Mouse (Mus musculus) CH12.LX (cell line): ENCODE measurements around the gene Dnaaf2. TPM values are rescaled to one million over a fixed set of nuclear protein-coding genes. Genes with fewer than 3 reads are reported as not detected.
"Not testable (repeated sequence)": the region's sequence is repeated elsewhere in the genome, so short reads cannot be mapped to it uniquely, and the experiment has no call there.

Experiments used
- DNase-seq: peaks from one replicate; pipeline ENCODE4 v3.0.0-alpha.2; 2013; ENCODE audit errors: extremely low read depth
- H3K27ac ChIP-seq: 2 replicates; pipeline ENCODE4 v1.5.1; 2012; ENCODE audit warnings: low read depth, mild to moderate bottlenecking, control low read depth, moderate library complexity; ENCODE audit not compliant: insufficient read depth
- H3K27me3 ChIP-seq: replicated peaks from 2 replicates; pipeline ENCODE3; 2012; ENCODE audit warnings: inconsistent platforms
- H3K36me3 ChIP-seq, 2 experiments: replicated peaks in 1 of 2; 2 replicates each; pipeline versions ENCODE3 to v1.6.1; 2012; ENCODE audit warnings: inconsistent platforms in 1 of 2, low read length in 1 of 2, mild to moderate bottlenecking in 1 of 2, mixed read lengths in 1 of 2, moderate library complexity in 1 of 2; ENCODE audit not compliant: control insufficient read depth in 1 of 2, insufficient read depth in 1 of 2
- H3K4me1 ChIP-seq, 2 experiments: 2 replicates each; pipeline ENCODE4 v1.6.1; 2012; ENCODE audit warnings: inconsistent platforms in 1 of 2, moderate library complexity in 1 of 2; ENCODE audit not compliant: insufficient read depth in 2 of 2, control insufficient read depth in 1 of 2
- H3K4me2 ChIP-seq: 2 replicates; pipeline ENCODE4 v1.6.1; 2012; ENCODE audit warnings: low read depth, mild to moderate bottlenecking, control low read depth; ENCODE audit not compliant: poor library complexity, insufficient read depth, severe bottlenecking
- H3K4me3 ChIP-seq, 3 experiments: fragments of 150-350 bp in 1 of 3; sonication (generic) in 1 of 3; replicated peaks in 1 of 3; 2 replicates each; pipeline versions ENCODE3 to v1.5.1; 2011 to 2012; ENCODE audit warnings: low read depth in 2 of 3, low read length in 2 of 3, mild to moderate bottlenecking in 2 of 3, moderate library complexity in 2 of 3, control low read depth in 1 of 3, improper control_type of control experiment in 1 of 3, inconsistent platforms in 1 of 3, mixed read lengths in 1 of 3; ENCODE audit not compliant: poor library complexity in 1 of 3
- H3K79me2 ChIP-seq: replicated peaks from 2 replicates; pipeline ENCODE4 v1.6.1; 2012; ENCODE audit warnings: mild to moderate bottlenecking, moderate library complexity; ENCODE audit not compliant: control insufficient read depth, poor library complexity, insufficient read depth, severe bottlenecking; ENCODE audit errors: extremely low read depth
- H3K9ac ChIP-seq: 2 replicates; pipeline ENCODE4 v1.6.1; 2012; ENCODE audit warnings: low read depth, mild to moderate bottlenecking, control low read depth, moderate library complexity; ENCODE audit not compliant: insufficient read depth
- H3K9me3 ChIP-seq: replicated peaks from 2 replicates; pipeline ENCODE3; 2012; ENCODE audit warnings: low read length, inconsistent platforms, mixed read lengths
- BHLHE40 ChIP-seq: IDR thresholded peaks from 2 replicates; pipeline ENCODE4 v1.6.1; 2011; ENCODE audit warnings: mild to moderate bottlenecking, low read depth, low read length, improper control_type of control experiment
- CHD1 ChIP-seq: IDR thresholded peaks from 2 replicates; pipeline ENCODE4 v1.6.1; 2012; ENCODE audit warnings: low read depth, low read length, improper control_type of control experiment, inconsistent platforms
- CHD2 ChIP-seq: IDR thresholded peaks from 2 replicates; pipeline ENCODE4 v1.6.1; 2011; ENCODE audit warnings: low read length, improper control_type of control experiment
- CTCF ChIP-seq, 2 experiments: IDR thresholded peaks in 1 of 2; conservative IDR thresholded peaks in 1 of 2; 2 replicates each; pipeline ENCODE4 v1.5.1; 2011 to 2012; ENCODE audit warnings: low read depth in 2 of 2, low read length in 2 of 2, improper control_type of control experiment in 1 of 2, inconsistent platforms in 1 of 2, mild to moderate bottlenecking in 1 of 2, moderate library complexity in 1 of 2
- ELF1 ChIP-seq: IDR thresholded peaks from 2 replicates; pipeline ENCODE4 v1.6.1; 2014; ENCODE audit warnings: low read depth, mild to moderate bottlenecking, inconsistent platforms, low read length, improper control_type of control experiment
- GABPA ChIP-seq: IDR thresholded peaks from 2 replicates; pipeline ENCODE4 v1.6.1; 2012; ENCODE audit warnings: low read depth, low read length, improper control_type of control experiment, inconsistent platforms; ENCODE audit not compliant: insufficient replicate concordance
- IRF4 ChIP-seq: IDR thresholded peaks from 2 replicates; pipeline ENCODE4 v1.6.1; 2014; ENCODE audit warnings: low read depth, mild to moderate bottlenecking, inconsistent platforms, low read length, improper control_type of control experiment
- JUND ChIP-seq: conservative IDR thresholded peaks from 2 replicates; pipeline ENCODE4 v1.6.1; 2011; ENCODE audit warnings: low read depth, low read length, improper control_type of control experiment
- KAT2A ChIP-seq: IDR thresholded peaks from 2 replicates; pipeline ENCODE4 v1.6.1; 2012; ENCODE audit warnings: low read length, improper control_type of control experiment, inconsistent platforms; ENCODE audit not compliant: insufficient replicate concordance
- MAFK ChIP-seq: IDR thresholded peaks from 2 replicates; pipeline ENCODE4 v1.6.1; 2011; ENCODE audit warnings: low read length, improper control_type of control experiment; ENCODE audit not compliant: insufficient replicate concordance
- MAX ChIP-seq: IDR thresholded peaks from 2 replicates; pipeline ENCODE4 v1.6.1; 2011; ENCODE audit warnings: low read length, improper control_type of control experiment
- MAZ ChIP-seq: IDR thresholded peaks from 2 replicates; pipeline ENCODE4 v1.6.1; 2012; ENCODE audit warnings: low read depth, mild to moderate bottlenecking, inconsistent platforms, low read length, improper control_type of control experiment, moderate library complexity
- MEF2A ChIP-seq: IDR thresholded peaks from 2 replicates; pipeline ENCODE4 v1.6.1; 2014; ENCODE audit warnings: low read depth, mild to moderate bottlenecking, inconsistent platforms, low read length, improper control_type of control experiment, borderline replicate concordance
- NELFE ChIP-seq: IDR thresholded peaks from 2 replicates; pipeline ENCODE4 v1.6.1; 2011; ENCODE audit warnings: low read depth, low read length, improper control_type of control experiment
- NRF1 ChIP-seq: IDR thresholded peaks from 2 replicates; pipeline ENCODE4 v1.6.1; 2014; ENCODE audit warnings: low read depth, mild to moderate bottlenecking, inconsistent platforms, low read length, improper control_type of control experiment, moderate library complexity
- POLR2AphosphoS2 ChIP-seq: IDR thresholded peaks from 2 replicates; pipeline ENCODE4 v1.6.1; 2011; ENCODE audit warnings: low read depth, low read length, improper control_type of control experiment
- TBP ChIP-seq: conservative IDR thresholded peaks from 2 replicates; pipeline ENCODE4 v1.6.1; 2011; ENCODE audit warnings: low read depth, low read length, improper control_type of control experiment
- ZC3H11A ChIP-seq: IDR thresholded peaks from 2 replicates; pipeline ENCODE4 v1.6.1; 2012; ENCODE audit warnings: low read depth, mild to moderate bottlenecking, inconsistent platforms, low read length, improper control_type of control experiment
- ZKSCAN1 ChIP-seq: IDR thresholded peaks from 2 replicates; pipeline ENCODE4 v1.6.1; 2012; ENCODE audit warnings: low read depth, inconsistent platforms, low read length, improper control_type of control experiment, borderline replicate concordance
- ZMIZ1 ChIP-seq: IDR thresholded peaks from 2 replicates; pipeline ENCODE4 v1.6.1; 2012; ENCODE audit warnings: low read depth, mild to moderate bottlenecking, inconsistent platforms, low read length, improper control_type of control experiment
- ZNF384 ChIP-seq: IDR thresholded peaks from 2 replicates; pipeline ENCODE4 v1.6.1; 2012; ENCODE audit warnings: low read depth, low read length, improper control_type of control experiment, inconsistent platforms
- dilution Hi-C: fragments of 300-500 bp; cut with MboI; formaldehyde crosslinking; loops from 2 replicates; pipeline ENCODE4 v1.14.3; 2020; ENCODE audit warnings: low sequenced_read_pairs; ENCODE audit not compliant: extremely low pct_unique_long_range_greater_than_20kb, extremely low pct_ligation_motif_present
- in situ Hi-C: fragments of 300-500 bp; cut with MboI; formaldehyde crosslinking; loops from 3 replicates; pipeline ENCODE4 v1.14.3; 2019; ENCODE audit warnings: low sequenced_read_pairs, low pct_ligation_motif_present, low pct_unique_long_range_greater_than_20kb, mixed read lengths
- polyA plus RNA-seq: library from polyadenylated mRNA; unstranded; fragments of >175 nt; gene quantifications from 2 replicates; pipeline ENCODE4 v1.2.1, GENCODE M21; 2012; ENCODE audit warnings: low read depth; ENCODE audit not compliant: insufficient read length
- total RNA-seq, 2 experiments: library from RNA; depleted of rRNA; stranded (reverse); fragments of 300-350 nt in 1 of 2; fragments of >200 nt in 1 of 2; gene quantifications; 2 replicates each; pipeline ENCODE4 v1.2.3; 2012 to 2014

Gene Dnaaf2
- total and polyA plus RNA-seq, 3 experiments: 3.7 to 26.6 (median 9.7) TPM

DNA sequence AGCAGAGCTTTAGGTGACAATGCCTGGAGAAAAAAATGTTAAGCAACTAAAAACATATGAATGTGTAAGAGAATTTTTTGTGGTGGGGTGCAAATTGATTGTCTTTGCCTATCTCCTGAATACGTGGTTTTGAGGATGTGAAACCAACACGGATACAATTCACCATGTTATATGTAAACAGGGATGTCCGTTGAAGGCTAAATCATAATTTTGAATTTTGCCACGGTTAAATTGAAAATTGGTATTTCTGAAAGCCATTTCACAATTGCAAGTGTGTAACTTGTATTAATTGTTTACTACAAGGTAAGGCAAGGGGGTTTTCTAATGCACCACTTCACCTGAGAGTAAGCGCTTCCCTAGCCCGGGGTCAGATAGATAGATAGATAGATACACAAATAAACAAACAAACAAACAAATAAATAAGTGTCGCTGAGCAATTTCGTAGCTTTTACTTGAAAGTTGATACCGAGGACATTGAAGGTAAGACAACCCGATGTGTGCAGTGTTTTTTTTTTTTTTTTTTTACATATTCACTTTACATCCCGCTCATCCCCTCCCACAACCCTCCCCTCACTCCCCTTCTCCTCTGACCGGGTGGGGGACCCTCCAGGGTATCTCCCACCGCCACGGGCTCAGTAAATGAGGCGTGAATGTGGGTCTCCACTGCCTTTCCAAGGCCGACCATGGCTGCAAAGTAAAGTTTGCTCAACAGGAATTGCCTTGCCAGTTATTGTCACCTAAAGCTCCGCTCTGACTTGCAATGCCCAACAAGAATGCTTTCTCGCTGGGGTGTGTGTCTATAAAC lies 30.4 kb downstream of the Dnaaf2 start:
- dilution Hi-C loops: no loop called here
- peaks cover 3 to 11% of the 10 kb centered on the region in 2 experiments for H3K36me3 ChIP-seq
- peak overlapping the region; percentile 90 for H3K9ac ChIP-seq
- H3K27ac ChIP-seq: no peak overlapping the region
- no peak for TF ChIP-seq MAFK
- 0 out of 2 replicates have a peak, but pooled peaks have one; percentile 24 for TF ChIP-seq MEF2A
- 0 out of 2 replicates have a peak, but pooled peaks have one; percentile 27 for TF ChIP-seq MAZ
- TF ChIP-seq ZNF384: peak; percentile 66; the same call in 1 of the 2 replicates
- TF ChIP-seq NELFE: 0 out of 2 replicates have a peak, but pooled peaks have one; percentile 17
- TF ChIP-seq MAX: no peak
- TF ChIP-seq IRF4: peak; percentile 25; the same call in 1 of the 2 replicates
- peak overlapping the region; percentile 79 for H3K4me2 ChIP-seq
- H3K4me3 ChIP-seq: peak overlapping the region; percentile 73 to 94 (median 88)
- no peak for DNase-seq
- H3K9me3 ChIP-seq: no peaks in the 10 kb centered on the region
- peaks cover 3 to 20% of the 10 kb centered on the region in 2 experiments for H3K4me1 ChIP-seq
- H3K27me3 ChIP-seq: peaks cover 2% of the 10 kb centered on the region
- in situ Hi-C loops: no loop called here
- peaks cover 18% of the 10 kb centered on the region for H3K79me2 ChIP-seq

GRCm38 (mm10) chr12:69166861-69167581 lies 31.2 kb downstream of the Dnaaf2 start:
- dilution Hi-C loops, H3K9me3 ChIP-seq, in situ Hi-C loops, H3K4me3 ChIP-seq, H3K36me3 ChIP-seq, H3K27me3 ChIP-seq, DNase-seq, H3K9ac ChIP-seq, H3K27ac ChIP-seq: not testable (repeated sequence)
- peaks cover 18% of the 10 kb centered on the region for H3K79me2 ChIP-seq
- TF ChIP-seq TBP: 0 out of 2 replicates have a peak, but pooled peaks have one; percentile 61
- H3K4me1 ChIP-seq: peaks cover 3 to 20% of the 10 kb centered on the region in 2 experiments
- peak overlapping the region; percentile 79 for H3K4me2 ChIP-seq

- H3K27ac ChIP-seq: no peak overlapping the region
- no peak for TF ChIP-seq CHD2
- TF ChIP-seq CHD1: no peak
- TF ChIP-seq GABPA: no peak
- no peak for TF ChIP-seq KAT2A
- no peak for TF ChIP-seq NRF1
- no peak for TF ChIP-seq ZKSCAN1
- TF ChIP-seq JUND: 0 out of 2 replicates have a peak, but pooled peaks have one; percentile 7
- no peak for TF ChIP-seq NELFE
- no peak for TF ChIP-seq MAX
- TF ChIP-seq ZC3H11A: no peak
- peak in 1 of 2 experiments; percentile 21; a peak in 1 of 4 replicates for TF ChIP-seq CTCF (conservative IDR thresholded peaks at IDR 0.05 in 1 of 2, IDR thresholded peaks at IDR 0.05 in 1 of 2; ENCODE audit: low read depth in 2 of 2, low read length in 2 of 2)
- no peak for TF ChIP-seq ZMIZ1
- TF ChIP-seq ELF1: no peak
- TF ChIP-seq POLR2AphosphoS2: no peak
- no peak for TF ChIP-seq MAFK
- TF ChIP-seq BHLHE40: no peak
- H3K79me2 ChIP-seq: peaks cover 10% of the 10 kb centered on the region
- H3K4me2 ChIP-seq: no peak overlapping the region
- peaks cover 5 to 8% of the 10 kb centered on the region in 2 experiments for H3K4me1 ChIP-seq
- no peak for DNase-seq
- H3K9me3 ChIP-seq: no peaks in the 10 kb centered on the region
- in situ Hi-C loops: no loop called here
- no peaks in the 10 kb centered on the region for H3K36me3 ChIP-seq
- H3K9ac ChIP-seq: no peak overlapping the region
- dilution Hi-C loops: no loop called here
- peaks cover 2% of the 10 kb centered on the region for H3K27me3 ChIP-seq
- no peak overlapping the region for H3K4me3 ChIP-seq
Observed at GRCm38 (mm10) chr12:69164904-69165303, 33.3 kb downstream of the Dnaaf2 start.
